Mouse (Mus musculus) liver, embryonic 14.5 days (tissue): Measurements from ENCODE around the gene Imp3. TPM values are rescaled to one million over a fixed set of nuclear protein-coding genes. Genes with fewer than 3 reads are reported as not detected.

Source experiments
- ATAC-seq: fragments of 200-750 bp; cut with Nextera tagmentation; 2 replicates; pipeline ENCODE4 v1.8.0; 2017; ENCODE audit warnings: moderate number of reproducible peaks, mild to moderate bottlenecking, moderate library complexity; ENCODE audit not compliant: insufficient read depth
- DNase-seq, 3 experiments: peaks; one replicate each; pipeline ENCODE4 v3.0.0-alpha.2; 2012 to 2013; ENCODE audit warnings: low read depth in 3 of 3, low spot score in 3 of 3
- H3K27ac ChIP-seq: fragments of 300-500 bp; sonication (generic); 2 replicates; pipeline ENCODE4 v1.5.1; 2014; ENCODE audit warnings: moderate library complexity, mild to moderate bottlenecking, control low read depth, inconsistent platforms
- H3K27me3 ChIP-seq: fragments of 300-500 bp; sonication (generic); 2 replicates; pipeline ENCODE4 v1.6.1; 2014; ENCODE audit warnings: mild to moderate bottlenecking, low read length, moderate library complexity; ENCODE audit not compliant: control insufficient read depth, insufficient read depth
- H3K36me3 ChIP-seq: fragments of 300-500 bp; sonication (generic); replicated peaks from 2 replicates; pipeline ENCODE4 v1.6.1; 2014; ENCODE audit warnings: low read depth; ENCODE audit not compliant: control insufficient read depth, insufficient read depth
- H3K4me1 ChIP-seq, 2 experiments: fragments of 200-500 bp in 1 of 2; fragments of 300-500 bp in 1 of 2; sonication (generic) in 1 of 2; replicated peaks; 2 replicates each; pipeline ENCODE4 v1.6.1; 2012 to 2014; ENCODE audit warnings: antibody characterized with exemption in 1 of 2, inconsistent platforms in 1 of 2, low read length in 1 of 2; ENCODE audit not compliant: control insufficient read depth in 2 of 2, insufficient read depth in 2 of 2
- H3K4me2 ChIP-seq: fragments of 300-500 bp; sonication (generic); 2 replicates; pipeline ENCODE4 v1.6.1; 2014; ENCODE audit warnings: low read depth, mild to moderate bottlenecking, control low read depth, moderate library complexity
- H3K4me3 ChIP-seq, 2 experiments: fragments of 200-500 bp in 1 of 2; fragments of 300-500 bp in 1 of 2; sonication (generic) in 1 of 2; 2 replicates each; pipeline ENCODE4 v1.5.1; 2012 to 2014; ENCODE audit warnings: low read depth in 2 of 2, low read length in 2 of 2, mild to moderate bottlenecking in 2 of 2, control low read depth in 1 of 2, inconsistent platforms in 1 of 2, moderate library complexity in 1 of 2; ENCODE audit not compliant: insufficient read depth in 1 of 2
- H3K9ac ChIP-seq: fragments of 300-500 bp; sonication (generic); replicated peaks from 2 replicates; pipeline ENCODE4 v1.6.1; 2014; ENCODE audit warnings: mild to moderate bottlenecking, control low read depth, moderate library complexity
- H3K9me3 ChIP-seq: fragments of 300-500 bp; sonication (generic); 2 replicates; pipeline ENCODE4 v1.6.1; 2016; ENCODE audit warnings: low read length, mixed read lengths; ENCODE audit not compliant: control insufficient read depth
- CTCF ChIP-seq: IDR thresholded peaks from 2 replicates; pipeline ENCODE4 v1.5.1; 2016; ENCODE audit warnings: antibody characterized with exemption, low read depth, control low read depth
- EP300 ChIP-seq: IDR thresholded peaks from 2 replicates; pipeline ENCODE4 v1.6.1; 2016; ENCODE audit warnings: antibody characterized with exemption, low read depth
- WGBS: fragments of 180-500 bp; shearing (Covaris S2); extraction: QIAGEN DNeasy Blood & Tissue Kit; methylation state at CpG from one replicate; pipeline ENCODE4 v1.1.7; 2014; ENCODE audit not compliant: insufficient replicate concordance; 5-methylcytosine and 5-hydroxymethylcytosine counted together
- polyA plus RNA-seq, 2 experiments: library from polyadenylated mRNA; depleted of rRNA in 1 of 2; stranded (reverse) in 1 of 2; unstranded in 1 of 2; fragments of >200 nt; fragmentation: Nextera tagmentation in 1 of 2; extraction: Ambion mirVana in 1 of 2; gene quantifications; 2 replicates each; pipeline versions ENCODE4 v1.2.1 to v1.2.3; 2012 to 2014

Imp3 gene
- polyA plus RNA-seq, 2 experiments, result 49.0 to 69.2 TPM

DNA sequence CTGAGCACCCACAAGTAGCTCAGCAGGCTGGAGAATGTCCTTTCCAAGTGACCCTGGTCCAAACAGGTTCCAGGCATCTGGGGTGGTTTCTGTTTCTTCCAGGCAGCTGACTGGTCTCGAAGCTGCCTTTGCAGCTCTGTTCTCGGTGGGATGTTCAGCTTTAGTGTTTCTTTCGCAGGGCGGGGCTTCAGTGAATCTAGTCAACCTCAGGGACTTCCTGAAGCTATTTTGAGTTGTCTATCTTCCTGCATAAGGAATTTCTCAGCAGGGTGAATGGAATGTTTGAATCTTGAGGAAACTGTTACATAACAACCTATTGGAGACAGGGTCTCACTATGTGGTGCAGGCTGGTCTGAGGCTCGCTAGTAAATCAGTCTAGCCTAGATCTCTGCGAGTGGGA lies 42.9 kb downstream of the Imp3 start:
- Histone ChIP-seq H3K4me3 (no peak overlapping the region), H3K27me3 (no peaks in the 10 kb centered on the region), H3K9me3 (no peaks in the 10 kb centered on the region), H3K9ac (no peak overlapping the region), H3K36me3 (no peaks in the 10 kb centered on the region), H3K4me2 (no peak overlapping the region), H3K4me1 (no peaks in the 10 kb centered on the region), H3K27ac (no peak overlapping the region)
- 81% methylated on average over 6 of the region's 6 CpGs for WGBS
- TF ChIP-seq CTCF (no peak), EP300 (no peak)
- DNase-seq (no peak), ATAC-seq (no peak)

DNA sequence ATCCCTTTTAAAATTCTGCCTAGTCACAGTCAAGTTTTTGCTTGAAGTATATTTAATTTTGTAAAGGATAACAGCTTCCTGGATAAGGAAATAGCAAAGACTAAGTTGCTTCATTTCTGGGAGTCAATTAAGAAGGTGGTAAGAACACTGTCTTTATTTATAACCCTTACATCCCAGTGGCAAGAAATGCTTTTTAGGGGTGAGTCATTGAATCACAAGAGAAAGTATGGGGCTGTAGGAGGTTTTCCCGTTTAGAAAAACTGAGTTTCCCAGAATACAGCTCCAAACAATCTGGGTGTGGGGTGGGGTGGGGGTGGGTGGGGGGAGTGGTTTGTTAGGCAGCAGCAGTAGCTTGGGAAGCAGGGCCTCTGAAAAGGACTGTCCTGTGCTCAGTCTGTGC lies 44.2 kb downstream of the Imp3 start:
- no peaks in the 10 kb centered on the region for H3K9me3 ChIP-seq
- H3K4me1 ChIP-seq, result no peaks in the 10 kb centered on the region
- H3K4me3 ChIP-seq, result no peak overlapping the region
- H3K27ac ChIP-seq, result no peak overlapping the region
- no peak overlapping the region for H3K4me2 ChIP-seq
- H3K36me3 ChIP-seq, result no peaks in the 10 kb centered on the region
- TF ChIP-seq EP300, result no peak
- no peak for TF ChIP-seq CTCF
- no peak overlapping the region for H3K9ac ChIP-seq
- no peaks in the 10 kb centered on the region for H3K27me3 ChIP-seq
- ATAC-seq, result no peak
- WGBS, result 56% methylated on average over 1 of the region's 1 CpGs
- DNase-seq, result no peak

Other genes starting within 250 kb of the Imp3 start
- 0.58 and 0.77 TPM in 2 replicates for gene Lingo1, start 141.0 kb upstream of the Imp3 start, polyA plus RNA-seq (2012; rRNA removed)
- 0.14 and 0.16 TPM in 2 replicates for gene Lingo1, start 141.0 kb upstream of the Imp3 start, polyA plus RNA-seq (2014; fragmentation: Nextera tagmentation; extraction: Ambion mirVana)
- not detected in 2 replicates for gene Odf3l1, start 72.8 kb upstream of the Imp3 start, polyA plus RNA-seq (2012; rRNA removed)
- not detected in 2 replicates for gene Odf3l1, start 72.8 kb upstream of the Imp3 start, polyA plus RNA-seq (2014; fragmentation: Nextera tagmentation; extraction: Ambion mirVana)
- gene Cspg4, start 72.4 kb upstream of the Imp3 start, polyA plus RNA-seq (2012; rRNA removed), result 0.16 and 0.19 TPM in 2 replicates
- gene Cspg4, start 72.4 kb upstream of the Imp3 start, polyA plus RNA-seq (2014; fragmentation: Nextera tagmentation; extraction: Ambion mirVana), result 0.08 and 0.32 TPM in 2 replicates
- gene Snx33, start 9.1 kb upstream of the Imp3 start, polyA plus RNA-seq (2012; rRNA removed), result 0.74 and 0.78 TPM in 2 replicates
- 0.62 and 0.66 TPM in 2 replicates for gene Snx33, start 9.1 kb upstream of the Imp3 start, polyA plus RNA-seq (2014; fragmentation: Nextera tagmentation; extraction: Ambion mirVana)
- 3.6 and 4.6 TPM in 2 replicates for gene Snupn, start 13.4 kb downstream of the Imp3 start, polyA plus RNA-seq (2012; rRNA removed)
- 8.7 and 8.8 TPM in 2 replicates for gene Snupn, start 13.4 kb downstream of the Imp3 start, polyA plus RNA-seq (2014; fragmentation: Nextera tagmentation; extraction: Ambion mirVana)
- 3.1 and 3.4 TPM in 2 replicates for gene Ptpn9, start 57.4 kb downstream of the Imp3 start, polyA plus RNA-seq (2012; rRNA removed)
- gene Ptpn9, start 57.4 kb downstream of the Imp3 start, polyA plus RNA-seq (2014; fragmentation: Nextera tagmentation; extraction: Ambion mirVana), result 2.7 and 4.0 TPM in 2 replicates
- 20.5 and 21.6 TPM in 2 replicates for gene Sin3a, start 134.6 kb downstream of the Imp3 start, polyA plus RNA-seq (2012; rRNA removed)
- gene Sin3a, start 134.6 kb downstream of the Imp3 start, polyA plus RNA-seq (2014; fragmentation: Nextera tagmentation; extraction: Ambion mirVana), result 14.9 and 16.9 TPM in 2 replicates
- gene Man2c1, start 193.2 kb downstream of the Imp3 start, polyA plus RNA-seq (2012; rRNA removed), result 27.1 and 35.4 TPM in 2 replicates
- gene Man2c1, start 193.2 kb downstream of the Imp3 start, polyA plus RNA-seq (2014; fragmentation: Nextera tagmentation; extraction: Ambion mirVana), result 7.4 and 11.5 TPM in 2 replicates
- 1.4 and 1.5 TPM in 2 replicates for gene Neil1, start 210.8 kb downstream of the Imp3 start, polyA plus RNA-seq (2012; rRNA removed)
- 0.95 and 1.00 TPM in 2 replicates for gene Neil1, start 210.8 kb downstream of the Imp3 start, polyA plus RNA-seq (2014; fragmentation: Nextera tagmentation; extraction: Ambion mirVana)
- gene Commd4, start 220.9 kb downstream of the Imp3 start, polyA plus RNA-seq (2012; rRNA removed), result 45.8 and 51.4 TPM in 2 replicates
- gene Commd4, start 220.9 kb downstream of the Imp3 start, polyA plus RNA-seq (2014; fragmentation: Nextera tagmentation; extraction: Ambion mirVana), result 57.1 and 65.2 TPM in 2 replicates